Mouse (Mus musculus): Measurements from ENCODE around the gene Flt1. TPM values are rescaled to one million over a fixed set of nuclear protein-coding genes. Genes with fewer than 3 reads are reported as not detected.

Flt1 gene
- polyA plus RNA-seq, 1 experiment from 2014 or later = 20.4 TPM

DNA sequence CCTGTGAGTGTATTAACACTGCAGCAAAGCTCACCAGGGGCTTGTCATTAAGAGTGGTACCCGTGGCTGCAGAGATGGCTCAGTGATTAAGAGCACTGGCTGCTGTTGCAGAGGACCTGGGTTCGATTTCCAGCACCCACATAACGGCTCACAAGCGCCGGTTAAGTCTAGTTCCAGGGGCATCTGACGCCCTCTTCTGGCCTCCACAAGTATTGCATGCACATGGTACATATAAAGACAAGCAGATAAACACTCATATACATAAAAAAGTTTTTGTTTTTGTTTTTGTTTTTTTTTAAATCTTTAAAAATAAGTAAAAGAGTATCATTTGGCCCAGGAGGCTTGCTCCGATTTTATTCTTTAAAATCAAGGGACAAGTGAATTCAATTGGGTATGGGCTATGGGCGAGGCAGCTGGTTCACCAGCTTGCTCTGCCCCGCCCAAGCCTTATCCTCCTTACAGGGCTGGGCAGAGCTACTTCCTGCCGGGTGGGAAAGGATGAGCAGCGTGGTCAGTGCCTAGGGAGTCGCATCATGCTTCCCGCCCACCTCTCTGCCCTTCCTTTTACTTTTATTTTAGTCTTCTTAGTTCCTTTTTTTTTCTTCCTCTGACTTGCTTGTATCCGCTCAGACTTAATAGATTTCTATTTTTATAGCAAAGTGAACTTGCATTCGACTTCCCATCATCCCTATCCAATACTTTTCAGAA, 57.0 kb downstream of the Flt1 start:
- WGBS (ENCODE audit: insufficient replicate concordance) = 76% methylated on average over 15 of the region's 15 CpGs
- Histone ChIP-seq H3K9ac (ENCODE audit: low read depth, low read length) (no peak overlapping the region), H3K36me3 (ENCODE audit: control insufficient read depth, insufficient read depth, low read length) (no peaks in the 10 kb centered on the region), H3K9me3 (replicated peaks; ENCODE audit: control insufficient read depth, low read length) (0 out of 2 replicates have a peak, but pooled peaks cover 4% of the 10 kb centered on the region), H3K4me3 (ENCODE audit: low read depth, low read length) (no peak overlapping the region), H3K4me2 (no peak overlapping the region), H3K27me3 (ENCODE audit: control insufficient read depth, insufficient read depth, low read length) (no peaks in the 10 kb centered on the region), H3K27ac (ENCODE audit: low read depth, low read length) (no peak overlapping the region), H3K4me1 (ENCODE audit: control insufficient read depth, insufficient read depth, low read length) (no peaks in the 10 kb centered on the region)
- no peak for ATAC-seq (replicated peaks; ENCODE audit: insufficient number of reproducible peaks, low FRiP score, low TSS enrichment)

DNA sequence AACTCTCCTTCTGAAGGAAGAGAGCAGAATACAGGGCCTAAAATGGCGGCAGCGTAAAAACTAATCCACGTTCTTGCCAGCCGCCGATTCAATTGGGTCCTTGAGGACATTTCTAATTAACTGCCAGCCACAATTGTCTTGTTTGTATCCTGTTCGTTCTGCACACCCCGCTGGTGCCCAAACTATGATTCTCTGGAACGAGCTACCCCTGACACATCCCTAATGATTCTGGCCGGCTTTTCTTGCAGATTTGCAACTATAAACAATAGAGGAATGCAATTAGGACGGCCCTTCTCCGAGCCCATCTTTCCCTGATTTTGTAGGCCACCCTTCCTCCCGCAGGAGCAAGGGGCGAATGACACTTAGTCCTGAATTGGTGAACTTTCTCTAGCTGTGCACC, 59.9 kb downstream of the Flt1 start:
- no peaks in the 10 kb centered on the region for H3K4me1 ChIP-seq (ENCODE audit: control insufficient read depth, insufficient read depth, low read length)
- H3K36me3 ChIP-seq (ENCODE audit: control insufficient read depth, insufficient read depth, low read length) = no peaks in the 10 kb centered on the region
- no peak overlapping the region for H3K4me2 ChIP-seq
- H3K27me3 ChIP-seq (ENCODE audit: control insufficient read depth, insufficient read depth, low read length) = no peaks in the 10 kb centered on the region
- 88% methylated on average over 13 of the region's 13 CpGs for WGBS (ENCODE audit: insufficient replicate concordance)
- no peak for ATAC-seq (replicated peaks; ENCODE audit: insufficient number of reproducible peaks, low FRiP score, low TSS enrichment)
- H3K4me3 ChIP-seq (ENCODE audit: low read depth, low read length) = no peak overlapping the region
- H3K9ac ChIP-seq (ENCODE audit: low read depth, low read length) = no peak overlapping the region
- H3K27ac ChIP-seq (ENCODE audit: low read depth, low read length) = no peak overlapping the region
- 0 out of 2 replicates have a peak, but pooled peaks cover 4% of the 10 kb centered on the region for H3K9me3 ChIP-seq (replicated peaks; ENCODE audit: control insufficient read depth, low read length)

DNA sequence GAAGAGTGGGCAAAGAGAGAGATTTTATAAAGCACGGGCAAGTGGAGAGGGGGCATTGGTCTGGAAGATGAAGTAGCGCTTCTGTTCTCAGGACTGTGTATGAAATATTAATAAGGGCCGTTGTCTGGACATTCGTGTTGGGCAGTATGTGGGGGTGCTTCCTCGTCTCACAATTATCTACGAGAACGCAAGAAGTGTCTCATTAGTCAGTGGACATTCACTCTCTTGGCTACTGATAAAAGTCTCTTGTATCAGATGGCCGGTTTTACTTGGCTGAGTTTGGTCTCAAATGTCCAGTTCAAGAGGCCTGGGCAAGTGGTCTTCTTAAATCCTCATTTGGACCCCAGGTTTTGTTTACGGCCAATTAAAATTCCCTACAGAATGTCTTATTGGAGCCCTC, 60.4 kb downstream of the Flt1 start:
- no peak overlapping the region for H3K9ac ChIP-seq (ENCODE audit: low read depth, low read length)
- 79% methylated on average over 9 of the region's 9 CpGs for WGBS (ENCODE audit: insufficient replicate concordance)
- H3K4me3 ChIP-seq (ENCODE audit: low read depth, low read length) = no peak overlapping the region
- ATAC-seq (replicated peaks; ENCODE audit: insufficient number of reproducible peaks, low FRiP score, low TSS enrichment) = no peak
- H3K4me2 ChIP-seq = no peak overlapping the region
- H3K27me3 ChIP-seq (ENCODE audit: control insufficient read depth, insufficient read depth, low read length) = no peaks in the 10 kb centered on the region
- H3K27ac ChIP-seq (ENCODE audit: low read depth, low read length) = no peak overlapping the region
- no peaks in the 10 kb centered on the region for H3K4me1 ChIP-seq (ENCODE audit: control insufficient read depth, insufficient read depth, low read length)
- H3K9me3 ChIP-seq (replicated peaks; ENCODE audit: control insufficient read depth, low read length) = 0 out of 2 replicates have a peak, but pooled peaks cover 4% of the 10 kb centered on the region
- H3K36me3 ChIP-seq (ENCODE audit: control insufficient read depth, insufficient read depth, low read length) = no peaks in the 10 kb centered on the region

DNA sequence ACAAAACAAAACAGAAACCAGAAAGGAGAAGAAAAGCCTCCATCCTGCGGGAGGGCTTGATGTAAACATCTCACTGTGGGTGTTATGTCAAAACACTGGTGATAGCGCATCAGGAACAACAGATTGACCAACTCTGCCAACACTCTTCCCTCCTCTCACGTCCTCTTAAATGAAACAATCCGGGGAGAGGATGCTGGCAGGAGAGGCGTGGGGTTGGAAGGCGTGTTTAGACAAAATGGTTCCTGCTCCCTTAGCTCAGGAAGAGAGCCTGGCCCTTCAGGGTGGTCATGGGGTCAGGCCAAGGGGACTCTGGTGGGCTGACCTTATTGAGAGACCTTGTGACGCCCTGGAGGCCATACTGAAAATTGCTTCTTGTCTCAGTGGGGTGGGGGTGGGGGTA, 65.9 kb downstream of the Flt1 start:
- WGBS (ENCODE audit: insufficient replicate concordance) = 69% methylated on average over 7 of the region's 7 CpGs
- H3K36me3 ChIP-seq (ENCODE audit: control insufficient read depth, insufficient read depth, low read length) = no peaks in the 10 kb centered on the region
- H3K9ac ChIP-seq (ENCODE audit: low read depth, low read length) = no peak overlapping the region
- no peak overlapping the region for H3K4me2 ChIP-seq
- peak overlapping the region; percentile 15; the same call in 1 of the 2 replicates for H3K27ac ChIP-seq (ENCODE audit: low read depth, low read length)
- no peaks in the 10 kb centered on the region for H3K27me3 ChIP-seq (ENCODE audit: control insufficient read depth, insufficient read depth, low read length)
- H3K9me3 ChIP-seq (replicated peaks; ENCODE audit: control insufficient read depth, low read length) = no peaks in the 10 kb centered on the region
- peaks cover 19% of the 10 kb centered on the region for H3K4me1 ChIP-seq (ENCODE audit: control insufficient read depth, insufficient read depth, low read length)
- ATAC-seq (replicated peaks; ENCODE audit: insufficient number of reproducible peaks, low FRiP score, low TSS enrichment) = no peak
- no peak overlapping the region for H3K4me3 ChIP-seq (ENCODE audit: low read depth, low read length)

DNA sequence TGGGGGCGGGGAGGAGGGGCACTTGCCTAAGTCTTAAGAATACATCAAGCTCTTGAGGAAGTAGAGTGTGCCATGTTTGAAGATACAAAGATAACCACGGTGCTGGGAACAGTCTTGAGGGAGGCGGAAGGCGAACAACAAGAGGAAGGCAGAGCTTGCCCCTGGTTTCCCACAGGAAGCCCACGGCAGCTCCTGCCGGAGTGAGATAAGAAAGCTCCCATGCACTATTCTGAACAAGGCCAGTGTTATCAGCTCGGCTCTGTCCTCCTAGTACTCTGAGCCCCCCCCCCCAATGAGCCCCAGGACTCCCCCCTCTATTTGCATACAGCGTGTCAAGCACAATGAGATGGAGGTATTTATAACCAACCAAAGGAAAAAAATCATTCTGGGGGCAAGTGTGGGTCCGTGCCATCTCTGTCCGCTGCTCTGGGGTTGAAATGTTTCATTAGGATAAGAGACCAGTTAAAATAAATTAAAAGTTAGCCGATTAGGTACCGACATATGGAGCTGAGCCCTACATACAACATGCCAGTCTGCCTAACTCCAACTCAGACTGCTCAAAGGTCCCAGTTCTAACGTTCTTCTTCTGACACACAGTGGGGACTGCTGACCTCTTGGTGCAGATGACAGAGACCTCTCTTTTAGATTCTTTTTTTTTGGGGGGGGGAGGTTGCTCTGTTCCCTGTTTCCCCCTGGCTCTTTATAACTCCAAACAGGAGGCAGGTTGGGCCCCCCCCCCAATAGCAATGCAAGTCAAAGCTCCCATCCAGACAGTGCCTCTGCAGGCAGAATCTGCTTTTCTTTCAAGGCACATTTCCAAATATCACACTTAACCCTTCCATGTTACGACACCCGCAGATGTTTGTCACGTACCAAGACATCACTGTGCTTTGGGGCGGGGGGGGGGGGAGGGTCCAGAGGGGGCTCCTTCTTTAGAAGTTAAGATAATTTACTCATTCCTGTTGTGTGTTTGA, 67.6 kb downstream of the Flt1 start:
- Histone ChIP-seq H3K4me1 (ENCODE audit: control insufficient read depth, insufficient read depth, low read length) (peaks cover 19% of the 10 kb centered on the region), H3K9me3 (replicated peaks; ENCODE audit: control insufficient read depth, low read length) (no peaks in the 10 kb centered on the region), H3K36me3 (ENCODE audit: control insufficient read depth, insufficient read depth, low read length) (no peaks in the 10 kb centered on the region), H3K27me3 (ENCODE audit: control insufficient read depth, insufficient read depth, low read length) (no peaks in the 10 kb centered on the region), H3K4me3 (ENCODE audit: low read depth, low read length) (0 out of 2 replicates have a peak overlapping the region, but pooled peaks have one; percentile 8), H3K9ac (ENCODE audit: low read depth, low read length) (no peak overlapping the region), H3K27ac (ENCODE audit: low read depth, low read length) (peak overlapping the region; percentile 78), H3K4me2 (peak overlapping the region; percentile 51)
- 24% methylated on average over 17 of the region's 17 CpGs for WGBS (ENCODE audit: insufficient replicate concordance)
- ATAC-seq (replicated peaks; ENCODE audit: insufficient number of reproducible peaks, low FRiP score, low TSS enrichment) = peak; percentile 89

DNA sequence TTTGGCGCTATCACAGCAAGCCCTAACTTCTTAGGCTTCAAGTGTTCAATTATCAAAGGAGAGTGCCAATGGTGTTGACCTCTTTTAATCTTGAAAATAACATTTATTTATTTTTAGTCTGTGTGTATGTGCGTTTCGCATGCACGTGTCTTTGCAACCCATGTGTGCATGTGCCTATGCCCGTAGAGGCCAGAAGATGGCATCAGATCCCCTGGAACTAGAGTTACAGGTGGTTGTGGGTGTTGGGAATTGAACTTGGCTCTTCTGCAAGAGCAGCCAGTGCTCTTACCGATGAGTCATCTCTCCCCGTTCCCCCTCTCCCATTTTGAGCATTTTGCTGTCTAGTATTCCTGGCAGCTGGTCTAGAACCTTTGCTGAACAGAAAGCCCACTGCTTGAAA, 70.0 kb downstream of the Flt1 start:
- 88% methylated on average over 7 of the region's 7 CpGs for WGBS (ENCODE audit: insufficient replicate concordance)
- no peak overlapping the region for H3K27ac ChIP-seq (ENCODE audit: low read depth, low read length)

DNA sequence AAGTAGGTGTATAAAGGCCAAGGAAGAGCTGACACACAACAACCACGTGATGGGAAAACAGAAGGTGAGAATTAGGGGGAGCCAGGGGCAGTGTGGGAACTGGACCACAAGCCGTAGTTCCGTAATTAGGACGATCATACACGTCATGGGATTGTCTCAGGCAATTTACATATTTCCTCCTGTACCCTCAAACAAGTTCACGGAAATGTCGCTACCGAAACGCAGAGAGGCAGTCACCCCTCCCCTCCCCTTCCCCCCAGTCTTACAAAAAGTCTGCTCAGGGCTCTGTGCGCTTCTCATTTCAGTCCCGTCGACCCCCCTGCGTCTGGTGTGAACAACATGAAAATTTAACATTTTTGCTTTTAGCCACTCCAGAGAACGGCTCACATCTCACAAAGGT, 74.6 kb downstream of the Flt1 start:
- Histone ChIP-seq H3K9ac (ENCODE audit: low read depth, low read length) (no peak overlapping the region), H3K4me2 (no peak overlapping the region), H3K4me3 (ENCODE audit: low read depth, low read length) (no peak overlapping the region), H3K27ac (ENCODE audit: low read depth, low read length) (no peak overlapping the region), H3K27me3 (ENCODE audit: control insufficient read depth, insufficient read depth, low read length) (no peaks in the 10 kb centered on the region), H3K4me1 (ENCODE audit: control insufficient read depth, insufficient read depth, low read length) (peaks cover 3% of the 10 kb centered on the region; the same call in 1 of the 2 replicates), H3K9me3 (replicated peaks; ENCODE audit: control insufficient read depth, low read length) (no peaks in the 10 kb centered on the region), H3K36me3 (ENCODE audit: control insufficient read depth, insufficient read depth, low read length) (no peaks in the 10 kb centered on the region)
- ATAC-seq (replicated peaks; ENCODE audit: insufficient number of reproducible peaks, low FRiP score, low TSS enrichment) = no peak
- WGBS (ENCODE audit: insufficient replicate concordance) = 88% methylated on average over 14 of the region's 14 CpGs

More for the DNA sequence above, 70.0 kb downstream of the Flt1 start:
- Histone ChIP-seq H3K4me3 (ENCODE audit: low read depth, low read length) (no peak overlapping the region), H3K4me1 (ENCODE audit: control insufficient read depth, insufficient read depth, low read length) (peaks cover 19% of the 10 kb centered on the region), H3K4me2 (no peak overlapping the region), H3K9me3 (replicated peaks; ENCODE audit: control insufficient read depth, low read length) (no peaks in the 10 kb centered on the region), H3K36me3 (ENCODE audit: control insufficient read depth, insufficient read depth, low read length) (no peaks in the 10 kb centered on the region), H3K27me3 (ENCODE audit: control insufficient read depth, insufficient read depth, low read length) (no peaks in the 10 kb centered on the region), H3K9ac (ENCODE audit: low read depth, low read length) (no peak overlapping the region)
- ATAC-seq (replicated peaks; ENCODE audit: insufficient number of reproducible peaks, low FRiP score, low TSS enrichment) = no peak

DNA sequence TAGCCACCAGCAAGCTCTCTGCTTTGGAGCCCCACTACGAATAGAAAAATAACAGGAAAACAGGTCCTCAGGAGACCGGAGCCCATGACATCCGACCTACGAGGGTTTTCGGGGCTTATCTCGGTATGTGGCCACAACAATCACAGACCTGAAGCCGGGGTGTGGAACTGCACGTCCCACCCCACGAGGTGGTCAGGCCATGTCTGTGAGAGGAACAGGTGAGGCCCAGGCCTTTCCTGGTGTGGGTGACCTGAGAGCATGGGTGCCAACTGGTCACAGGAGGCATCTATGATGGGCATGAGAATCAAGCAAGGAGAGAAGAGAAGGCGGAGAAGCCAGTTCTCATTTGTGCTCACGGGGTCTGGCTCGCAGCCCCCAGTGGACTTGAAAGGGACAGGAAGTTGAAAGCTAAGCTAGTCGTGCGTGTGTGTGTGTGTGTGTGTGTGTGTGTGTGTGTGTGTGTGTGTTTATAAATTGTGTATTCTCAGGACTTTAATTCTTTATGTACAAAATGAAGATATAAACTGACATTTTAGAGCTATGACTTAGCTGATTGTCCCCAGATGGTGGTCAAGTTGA, 79.4 kb downstream of the Flt1 start:
- Histone ChIP-seq H3K27ac (ENCODE audit: low read depth, low read length) (peak overlapping the region; percentile 12), H3K4me1 (ENCODE audit: control insufficient read depth, insufficient read depth, low read length) (peaks cover 7% of the 10 kb centered on the region; the same call in 1 of the 2 replicates), H3K36me3 (ENCODE audit: control insufficient read depth, insufficient read depth, low read length) (no peaks in the 10 kb centered on the region), H3K27me3 (ENCODE audit: control insufficient read depth, insufficient read depth, low read length) (no peaks in the 10 kb centered on the region), H3K9me3 (replicated peaks; ENCODE audit: control insufficient read depth, low read length) (no peaks in the 10 kb centered on the region), H3K4me3 (ENCODE audit: low read depth, low read length) (no peak overlapping the region), H3K9ac (ENCODE audit: low read depth, low read length) (no peak overlapping the region), H3K4me2 (no peak overlapping the region)
- ATAC-seq (replicated peaks; ENCODE audit: insufficient number of reproducible peaks, low FRiP score, low TSS enrichment) = no peak
- 52% methylated on average over 14 of the region's 14 CpGs for WGBS (ENCODE audit: insufficient replicate concordance)

Data from heart, embryonic 11.5 days (tissue).